Mouse (Mus musculus): ENCODE data around the gene Crtc1.

The Crtc1 gene

GRCm38 (mm10) chr8:70377049-70377448, 62.3 kb downstream of the Crtc1 start:
- peak; percentile 11 for DNase-seq

DNA sequence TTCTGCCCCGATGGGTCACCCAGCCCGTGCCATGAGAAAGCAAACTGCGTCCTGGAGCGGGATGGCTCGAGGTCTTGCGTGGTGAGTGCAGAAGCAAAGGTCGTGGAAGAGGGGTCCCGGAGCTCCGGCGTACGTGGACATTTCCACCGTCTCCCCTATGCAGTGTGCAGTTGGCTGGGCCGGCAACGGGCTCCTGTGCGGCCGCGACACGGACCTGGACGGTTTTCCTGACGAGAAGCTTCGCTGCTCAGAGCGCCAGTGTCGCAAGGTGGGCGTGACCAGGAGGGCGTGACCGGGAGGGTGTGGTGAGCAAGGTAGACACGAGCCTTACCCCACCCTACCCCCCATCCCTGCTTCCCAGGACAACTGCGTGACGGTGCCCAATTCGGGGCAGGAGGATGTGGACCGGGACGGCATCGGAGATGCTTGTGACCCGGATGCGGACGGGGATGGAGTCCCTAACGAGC, 63.1 kb downstream of the Crtc1 start:
- DNase-seq, result no peak

DNA sequence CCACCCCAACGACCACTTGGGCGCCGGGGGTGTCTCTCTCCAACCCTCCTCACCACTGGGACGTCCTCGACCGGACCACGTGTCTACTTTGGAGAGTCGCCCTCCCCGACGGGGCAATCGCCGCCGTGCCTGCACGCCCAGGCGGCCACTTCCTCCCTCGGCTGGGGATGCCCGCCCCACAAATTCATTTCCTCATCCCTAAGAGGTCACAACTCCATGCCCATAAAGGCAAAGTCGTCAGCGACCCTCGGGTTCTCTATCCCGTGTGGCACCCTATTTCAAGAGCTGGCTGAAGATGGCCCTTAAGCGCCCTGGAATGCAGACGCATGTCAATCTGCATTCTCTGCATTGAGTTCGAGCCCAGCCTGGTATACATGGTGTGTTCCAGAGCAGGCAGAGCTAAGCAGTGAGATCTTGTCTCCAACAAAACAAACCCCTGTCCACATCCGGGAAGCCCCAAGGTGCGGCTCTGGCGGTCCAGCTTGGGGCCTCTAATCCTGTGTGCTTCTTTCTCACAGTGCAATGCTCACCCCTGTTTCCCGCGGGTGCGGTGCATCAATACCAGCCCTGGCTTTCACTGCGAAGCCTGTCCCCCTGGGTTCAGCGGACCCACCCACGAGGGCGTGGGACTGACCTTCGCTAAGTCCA, 64.0 kb downstream of the Crtc1 start:
- DNase-seq, result peak; percentile 23

DNA sequence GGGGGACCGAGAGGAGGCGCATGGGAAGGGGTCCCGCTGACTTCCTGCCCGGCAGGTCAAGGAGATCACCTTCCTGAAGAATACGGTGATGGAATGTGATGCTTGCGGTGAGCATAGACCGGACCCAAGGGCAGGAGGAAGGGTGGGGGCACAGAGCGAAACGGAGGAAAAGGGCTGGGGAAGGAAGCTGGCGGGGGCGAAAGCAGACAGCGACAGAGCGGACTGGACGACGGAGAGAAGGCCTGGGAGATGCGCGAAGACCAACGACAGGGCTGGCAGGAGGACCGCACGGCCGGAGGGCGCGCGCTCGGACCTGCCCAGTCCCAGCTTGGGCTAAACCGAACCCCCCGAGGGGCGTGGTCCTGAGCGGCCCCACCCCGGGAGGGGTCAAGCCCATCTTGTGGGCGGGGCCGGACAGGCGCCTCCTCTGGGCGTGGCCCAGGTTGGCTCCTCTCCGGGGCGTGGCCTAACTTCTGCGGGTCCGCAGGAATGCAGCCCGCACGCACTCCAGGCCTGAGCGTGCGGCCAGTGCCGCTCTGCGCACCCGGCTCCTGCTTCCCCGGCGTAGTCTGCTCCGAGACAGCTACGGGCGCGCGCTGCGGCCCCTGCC, 65.0 kb downstream of the Crtc1 start:
- DNase-seq, result peak; percentile 78

GRCm38 (mm10) chr8:70373397-70374317, 65.7 kb downstream of the Crtc1 start, which contains the start of gene Comp:
TSS of gene Comp (plus strand) at chr8:70373558.
- peak; percentile 56 for DNase-seq

DNA sequence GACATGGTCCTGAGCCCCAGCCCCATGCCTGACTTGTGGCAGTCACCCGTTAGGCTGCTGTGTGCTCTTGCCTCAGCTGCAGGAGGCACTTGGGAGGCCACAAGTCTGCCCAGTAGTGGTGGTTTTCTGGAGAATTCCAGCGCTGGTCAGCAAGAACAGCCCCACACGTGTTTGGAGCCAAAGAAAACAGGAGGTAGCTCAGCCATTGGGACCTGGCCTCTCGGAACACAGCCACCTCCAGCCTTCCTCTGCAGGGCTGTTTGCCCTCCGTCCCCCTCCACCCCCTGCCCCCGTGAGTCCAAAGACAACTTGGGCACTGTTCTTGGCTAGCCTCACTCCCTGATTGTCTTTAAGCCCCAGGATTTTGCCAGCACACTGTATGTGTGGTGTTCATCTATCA, 67.4 kb downstream of the Crtc1 start:
- DNase-seq, result no peak

GRCm38 (mm10) chr8:70370476-70370875, 68.9 kb downstream of the Crtc1 start:
- DNase-seq, result no peak

DNA sequence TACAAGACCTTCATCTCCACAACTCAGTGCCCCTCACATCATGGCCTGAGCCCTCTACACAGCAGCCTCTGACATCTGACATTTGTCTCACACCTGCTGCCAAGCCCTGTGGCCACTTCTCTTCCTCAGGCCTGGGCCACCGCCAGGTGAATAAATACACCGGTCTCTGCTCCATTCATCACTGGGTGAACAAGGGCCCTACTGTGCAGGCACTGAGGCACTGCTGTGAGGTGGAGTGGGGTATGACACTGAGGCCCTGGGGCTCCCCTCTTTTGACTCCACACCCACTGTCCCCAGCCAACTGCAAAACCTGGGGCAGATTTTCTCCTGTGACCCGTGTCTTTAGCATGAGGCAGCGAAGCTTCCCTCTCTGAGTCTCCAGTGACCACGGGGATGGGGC, 72.8 kb downstream of the Crtc1 start:
- DNase-seq, result no peak

GRCm38 (mm10) chr8:70364066-70364465, 75.3 kb downstream of the Crtc1 start:
- DNase-seq, result no peak

DNA sequence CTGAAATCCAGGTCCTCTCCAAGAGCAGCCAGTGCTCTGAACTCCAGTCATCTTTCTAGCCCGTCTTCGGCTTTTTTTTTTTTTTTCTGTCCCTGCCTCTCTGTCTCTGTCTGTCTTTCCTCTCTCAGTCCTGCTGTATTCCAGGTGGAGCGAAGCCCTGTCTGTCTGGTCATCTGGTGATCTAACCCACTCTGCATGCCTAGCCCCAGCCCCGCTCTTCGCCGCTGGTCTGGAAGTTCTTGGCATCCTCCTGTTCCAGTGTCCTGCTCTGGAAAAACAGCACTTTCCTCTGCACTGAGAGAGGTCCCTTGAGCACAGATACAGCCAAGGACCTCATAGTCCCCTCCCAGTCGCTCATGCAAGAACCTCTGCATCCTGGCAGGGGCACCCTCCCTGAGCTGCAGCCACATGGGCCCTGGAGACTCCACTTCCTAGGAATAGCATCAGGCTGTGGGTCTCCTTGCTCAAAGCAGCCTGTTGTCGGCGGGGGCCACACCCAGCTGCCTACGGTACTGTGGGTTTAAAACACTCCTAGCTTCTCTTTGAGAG, 77.8 kb downstream of the Crtc1 start:
- no peak for DNase-seq

DNA sequence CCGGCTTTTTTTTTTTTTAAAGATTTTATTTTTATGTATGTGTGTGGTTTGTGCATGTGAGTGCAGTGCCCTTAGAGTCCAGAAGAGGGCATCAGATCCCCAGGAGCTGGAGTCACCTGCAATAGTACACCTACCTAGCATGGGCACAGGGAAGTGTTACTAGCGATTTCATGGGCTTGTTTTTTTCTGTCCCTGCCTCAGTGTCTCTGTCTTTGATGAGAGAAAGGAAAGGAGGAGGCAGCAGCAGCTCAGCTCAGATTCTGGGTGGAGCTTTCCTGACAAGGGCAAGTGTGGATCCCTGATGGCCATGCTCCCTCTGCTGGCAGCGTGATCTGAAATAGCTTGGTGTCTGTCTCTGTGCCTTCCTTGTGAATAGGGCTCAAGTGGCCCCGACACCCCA, 78.6 kb downstream of the Crtc1 start:
- DNase-seq, result peak; percentile 43

DNA sequence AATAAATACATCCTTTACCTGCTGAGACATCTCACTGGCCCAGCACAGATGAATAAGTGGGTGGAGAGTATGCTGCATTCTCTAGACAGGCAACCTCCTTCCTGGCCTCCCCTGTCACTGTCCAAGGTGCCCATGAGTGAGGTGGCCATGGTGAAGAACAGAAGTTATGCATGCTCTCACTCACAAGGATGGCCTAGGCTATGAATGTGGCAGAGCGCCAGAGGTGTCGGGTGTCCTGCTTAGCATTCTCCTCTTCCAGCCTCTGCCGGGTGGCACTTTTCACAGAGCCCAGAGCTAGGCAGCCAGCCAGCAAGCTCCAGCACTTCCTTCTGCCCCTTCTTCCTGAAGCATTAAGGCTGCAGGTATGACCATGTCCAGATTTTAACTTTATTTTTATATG, 80.0 kb downstream of the Crtc1 start:
- DNase-seq, result peak; percentile 37

DNA sequence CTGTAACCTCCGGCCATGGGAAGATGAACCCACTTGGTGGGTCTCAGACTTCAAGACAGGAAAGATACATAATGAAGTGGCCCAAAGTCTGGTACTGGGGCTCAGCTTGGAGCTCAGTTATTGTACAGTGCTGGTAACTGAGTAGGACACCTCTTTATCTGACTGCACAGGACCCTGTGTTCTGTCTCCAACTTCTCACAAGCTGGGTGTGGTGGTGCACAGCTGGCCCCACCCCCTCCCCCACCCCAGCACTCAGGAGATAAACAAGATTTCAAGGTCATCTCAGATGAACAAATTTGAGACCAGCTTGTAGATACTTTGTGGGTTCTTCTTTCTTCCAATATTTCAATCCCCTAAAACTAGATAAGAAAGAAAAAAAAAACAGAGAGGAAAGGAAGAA, 83.3 kb downstream of the Crtc1 start:
- no peak for DNase-seq

GRCm38 (mm10) chr8:70354004-70354403, 85.4 kb downstream of the Crtc1 start:
- DNase-seq, result no peak

DNA sequence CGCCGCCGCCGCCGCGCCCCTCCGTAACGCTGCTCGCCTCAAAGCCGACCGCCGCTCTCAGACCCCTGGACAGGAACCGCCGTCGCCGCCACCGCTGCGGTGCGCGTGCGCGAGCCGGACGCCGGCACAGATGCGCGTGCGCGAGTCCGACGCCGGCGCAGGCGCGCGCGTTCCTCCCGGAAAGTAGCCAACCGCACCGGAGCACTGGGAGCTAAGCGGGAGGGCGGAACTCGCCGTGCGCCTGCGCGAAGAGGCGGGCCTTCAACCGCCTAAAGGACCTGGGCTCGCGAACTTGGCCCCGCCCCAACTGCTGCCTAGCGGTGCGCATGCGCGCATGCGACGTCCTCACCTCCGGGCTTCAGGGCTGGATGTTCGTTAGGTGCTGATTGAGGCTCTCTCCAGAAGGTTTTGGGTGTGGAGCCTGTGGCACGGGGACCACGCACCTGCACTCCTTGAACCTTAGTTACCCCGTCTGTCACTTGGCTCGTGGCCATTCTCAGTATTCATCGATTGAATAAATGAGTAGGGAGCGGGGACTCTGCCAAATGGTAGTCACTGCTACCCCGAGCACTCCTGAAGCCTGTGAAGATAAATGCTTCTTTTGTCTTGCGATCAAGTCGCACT, 86.1 kb downstream of the Crtc1 start, which contains the start of gene Upf1:
TSS of gene Upf1 (minus strand) at position 85 of the 624 bp plus-strand sequence.
- DNase-seq, result peak; percentile 99

DNA sequence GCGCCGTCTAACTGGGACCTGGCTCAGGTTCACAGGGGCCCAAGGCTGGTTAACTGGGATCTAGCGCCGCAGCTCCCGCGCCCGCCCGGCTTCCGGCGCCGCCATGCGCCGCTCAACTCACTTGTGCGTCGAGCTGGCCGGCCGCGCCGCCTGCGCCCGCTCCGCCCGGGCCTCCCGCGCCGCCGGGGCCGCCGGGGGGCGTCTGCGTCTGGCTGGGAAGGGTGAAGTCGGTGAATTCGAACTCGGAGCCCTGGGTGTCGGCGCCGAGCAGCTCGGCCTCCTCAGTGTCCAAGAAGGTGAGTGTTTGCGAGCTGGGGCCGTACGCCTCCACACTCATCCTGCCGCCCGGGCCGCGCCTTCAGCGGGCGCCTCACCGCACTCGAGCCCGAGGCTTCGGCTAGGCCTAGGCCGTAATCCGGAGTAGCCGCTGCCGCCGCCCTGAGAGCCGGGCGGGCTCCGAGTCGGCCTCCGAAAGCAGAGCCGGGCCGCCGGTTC, 86.7 kb downstream of the Crtc1 start:
- no peak for DNase-seq

DNA sequence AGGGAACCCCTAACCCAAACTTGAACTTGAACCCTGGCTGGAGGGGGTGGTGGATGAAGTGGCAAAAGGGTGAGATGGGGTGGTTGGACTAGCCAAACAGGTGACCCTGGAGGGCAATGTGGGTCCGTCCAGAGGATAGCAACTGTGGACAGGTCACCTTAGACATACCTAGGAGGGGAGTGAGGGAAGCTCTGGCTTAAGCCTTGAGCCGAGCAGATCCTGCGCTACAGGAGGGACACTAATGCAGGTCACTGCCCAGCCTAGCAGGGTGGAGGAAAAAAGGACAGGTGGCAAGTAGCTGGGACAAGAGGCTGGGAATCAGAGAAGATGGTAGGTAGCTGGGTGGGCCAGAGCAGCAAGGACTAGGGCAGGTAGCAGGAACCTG, 87.4 kb downstream of the Crtc1 start:
- no peak for DNase-seq

GRCm38 (mm10) chr8:70351035-70351999, 88.1 kb downstream of the Crtc1 start:
- no peak for DNase-seq

- DNase-seq, result no peak
These were observed 91.4 kb downstream of the Crtc1 start for GRCm38 (mm10) chr8:70347860-70348420.

- no peak for DNase-seq
These were observed 91.9 kb downstream of the Crtc1 start for GRCm38 (mm10) chr8:70347443-70347842.

- no peak for DNase-seq
These were observed 95.1 kb downstream of the Crtc1 start for GRCm38 (mm10) chr8:70344279-70344678.
